ENCODE assay signal across 9 mouse cellular contexts in genomic region chr16:76433076-76433825, GRCm38 (mm10). TPM values are rescaled to one million over a fixed set of nuclear protein-coding genes. Genes with fewer than 3 reads are reported as not detected.
A peak's percentile ranks its signal among the peaks of the same experiment; 100 is the strongest.
DNase-seq lines count a peak whose midpoint lies in the region; ATAC-seq and TF ChIP-seq lines count a peak whose summit lies in the region.
"Had no signal": no experiment of that assay in that cellular context is flagged by ENCODE, and none has a peak within 500 bp of the region (broad histone marks: within the 10 kb centered on the region; RNA-seq: fewer than 3 reads in every experiment).

No protein-coding gene starts in this region.

- WGBS in limb, embryonic 13.5 days: 66% methylated on average over 24 of the region's 24 CpGs
- 89% methylated on average over 24 of the region's 24 CpGs for WGBS in limb, embryonic 10.5 days

- no peak overlapping the region for H3K9ac ChIP-seq in limb, embryonic 13.5 days
- H3K9ac ChIP-seq: liver, embryonic 13.5 days had no signal

- H3K27me3 ChIP-seq in limb, embryonic 13.5 days: no peaks in the 10 kb centered on the region
- no peaks in the 10 kb centered on the region for H3K27me3 ChIP-seq in limb, embryonic 10.5 days (ENCODE audit: low read depth, poor library complexity, severe bottlenecking)
- H3K27me3 ChIP-seq: liver, embryonic 13.5 days; Patski had no signal

- no peak overlapping the region for H3K27ac ChIP-seq in limb, embryonic 13.5 days
- no peak overlapping the region for H3K27ac ChIP-seq in limb, embryonic 10.5 days
- H3K27ac ChIP-seq in layer of hippocampus, adult 2 months: no peak overlapping the region
- H3K27ac ChIP-seq: liver, embryonic 13.5 days had no signal

- ATAC-seq in limb, embryonic 13.5 days (ENCODE audit: low FRiP score, low read depth): no peak
- ATAC-seq: Patski had no signal

- no peaks in the 10 kb centered on the region for H3K4me1 ChIP-seq in limb, embryonic 13.5 days
- no peaks in the 10 kb centered on the region for H3K4me1 ChIP-seq in limb, embryonic 10.5 days
- H3K4me1 ChIP-seq: liver, embryonic 13.5 days had no signal

- DNase-seq in limb, embryonic 10.5 days (ENCODE audit: low spot score): no peak
- peak; percentile 63 to 77 for DNase-seq in gastrocnemius, adult 8-10 months (ENCODE audit: low spot score in 2 of 2)
- peak in 1 of 2 experiments; percentile 23 for DNase-seq in layer of hippocampus, adult 2 months (ENCODE audit: low spot score in 2 of 2)
- peak; percentile 94 for DNase-seq in skeletal muscle tissue, adult 2 months (ENCODE audit: low read depth, low spot score)
- no peak for DNase-seq in thymus, postnatal 4 days
- DNase-seq in B cell, adult 2 months: no peak
- DNase-seq: liver, embryonic 13.5 days had no signal

- peak overlapping the region; percentile 31; the same call in 1 of the 2 replicates for H3K4me2 ChIP-seq in limb, embryonic 13.5 days (replicated peaks)
- H3K4me2 ChIP-seq: liver, embryonic 13.5 days had no signal

- no peak for TF ChIP-seq CTCF in layer of hippocampus, adult 2 months (conservative IDR thresholded peaks at IDR 0.05)

- H3K9me3 ChIP-seq in limb, embryonic 13.5 days: no peaks in the 10 kb centered on the region
- H3K9me3 ChIP-seq in limb, embryonic 10.5 days (replicated peaks): no peaks in the 10 kb centered on the region
- H3K9me3 ChIP-seq: liver, embryonic 13.5 days had no signal

- H3K36me3 ChIP-seq in limb, embryonic 13.5 days: no peaks in the 10 kb centered on the region
- H3K36me3 ChIP-seq in limb, embryonic 10.5 days: no peaks in the 10 kb centered on the region
- H3K36me3 ChIP-seq: liver, embryonic 13.5 days had no signal

- no peak overlapping the region for H3K4me3 ChIP-seq in limb, embryonic 13.5 days
- H3K4me3 ChIP-seq in limb, embryonic 10.5 days: no peak overlapping the region
- H3K4me3 ChIP-seq in layer of hippocampus, adult 2 months: peak overlapping the region; percentile 51
- H3K4me3 ChIP-seq: liver, embryonic 13.5 days had no signal

RNA-seq across cellular contexts. Expression of gene Nrip1, which starts 59.6 kb away (rescaled TPM):
- polyA plus RNA-seq in limb, embryonic 13.5 days (2015; fragmentation: Nextera tagmentation; extraction: Ambion mirVana): 37.8 and 39.4 TPM in 2 replicates
- polyA plus RNA-seq in limb, embryonic 10.5 days (2016; fragmentation: Nextera tagmentation; extraction: Ambion mirVana): 37.3 and 37.9 TPM in 2 replicates
- total RNA-seq in gastrocnemius, adult 8-10 months (2022): 10 to 100 TPM; 35.9 to 51.9 (median 37.8) TPM
- 10 to 100 TPM; 56.1 to 60.0 TPM for total RNA-seq in layer of hippocampus, adult 2 months (2021)

Comparison
In these comparisons a context has a peak if more than half of its experiments do, and no peak if none do; other contexts are left out.
1. DNase-seq: peak in gastrocnemius, adult 8-10 months (2 of 2) and skeletal muscle tissue, adult 2 months (single experiment); none in limb, embryonic 10.5 days (single experiment), thymus, postnatal 4 days (single experiment) and B cell, adult 2 months (0 of 2).